Mouse (Mus musculus): ENCODE data around the gene Nrxn2. TPM values are rescaled to one million over a fixed set of nuclear protein-coding genes. Genes with fewer than 3 reads are reported as not detected.

The Nrxn2 gene
- total and polyA plus RNA-seq, 2 experiments from 2014 or later: 49.4 to 256 TPM

DNA sequence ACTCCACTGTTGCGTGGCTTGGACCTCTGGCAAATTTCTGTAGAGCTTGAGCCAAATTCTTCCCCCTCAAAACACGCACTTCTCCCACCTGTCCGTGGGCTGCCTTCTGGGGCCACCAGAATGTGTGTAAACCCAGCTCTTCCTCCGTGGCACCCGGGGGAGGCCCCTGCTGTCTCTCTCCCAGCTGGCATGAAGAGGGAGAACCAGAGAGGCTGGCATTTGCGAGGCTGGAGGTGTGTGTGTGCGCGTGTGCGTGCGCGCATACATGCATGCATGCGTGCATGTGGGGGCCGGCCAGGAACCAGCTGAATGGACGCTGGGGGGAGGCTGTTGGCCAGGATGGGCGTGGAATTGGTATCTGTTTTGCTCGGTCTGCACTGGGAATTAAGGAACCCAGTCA, 4.7 kb downstream of the Nrxn2 start:
- TF ChIP-seq CTCF (IDR thresholded peaks at IDR 0.05; ENCODE audit: low read depth): no peak

DNA sequence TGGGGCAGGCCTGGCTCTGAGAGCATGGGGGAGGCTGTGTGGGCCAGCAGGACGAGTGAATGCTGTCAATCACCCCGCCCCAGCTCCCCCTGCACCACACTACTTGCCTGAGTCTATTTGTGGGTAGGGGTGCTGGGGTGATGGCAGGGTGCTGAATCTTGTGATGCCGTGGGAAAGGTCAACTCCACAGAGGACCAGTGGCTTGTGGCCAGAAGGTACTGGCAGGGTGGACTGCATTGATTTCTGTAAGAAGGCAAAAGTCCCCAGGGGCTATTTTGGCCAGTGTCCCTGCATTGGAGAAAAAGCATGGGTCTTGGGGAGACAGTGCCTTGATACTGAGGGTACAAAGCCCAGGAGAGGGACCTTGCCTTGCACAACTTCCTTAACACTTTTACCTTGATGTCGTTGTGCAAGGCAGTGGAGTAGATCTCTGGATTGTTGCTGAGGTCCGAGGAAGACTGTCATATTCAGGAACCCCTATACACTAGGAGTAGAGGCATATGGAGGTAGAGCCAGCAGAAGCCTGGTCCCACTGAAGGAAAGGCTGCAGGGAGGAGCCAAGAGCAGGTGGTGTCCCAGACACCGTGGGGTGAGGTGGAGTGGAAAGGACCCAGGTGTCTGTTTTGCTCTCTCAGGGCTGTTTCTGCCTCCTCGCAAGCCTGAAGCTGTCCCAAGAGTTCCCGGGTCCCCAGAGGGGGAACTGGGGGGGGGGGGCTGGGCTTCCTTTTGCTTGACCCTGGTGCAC, 5.8 kb downstream of the Nrxn2 start:
- ATAC-seq (no peak), DNase-seq (no peak)
- Histone ChIP-seq H3K27me3 (ENCODE audit: insufficient read depth, low read length) (no peaks in the 10 kb centered on the region), H3K36me3 (ENCODE audit: insufficient read depth) (peaks cover 10% of the 10 kb centered on the region), H3K9me3 (ENCODE audit: low read length) (no peaks in the 10 kb centered on the region), H3K27ac (ENCODE audit: low read depth, low read length) (no peak overlapping the region), H3K4me3 (ENCODE audit: low read depth, low read length) (no peak overlapping the region), H3K4me2 (ENCODE audit: low read depth) (no peak overlapping the region), H3K4me1 (ENCODE audit: insufficient read depth) (peaks cover 68% of the 10 kb centered on the region), H3K9ac (no peak overlapping the region)
- no peak for TF ChIP-seq CTCF (IDR thresholded peaks at IDR 0.05; ENCODE audit: low read depth)
- 63% methylated on average over 7 of the region's 8 CpGs for WGBS

More for the DNA sequence above, 4.7 kb downstream of the Nrxn2 start:
- DNase-seq (no peak), ATAC-seq (no peak)
- Histone ChIP-seq H3K9ac (no peak overlapping the region), H3K36me3 (ENCODE audit: insufficient read depth) (peaks cover 2% of the 10 kb centered on the region), H3K4me1 (ENCODE audit: insufficient read depth) (peaks cover 62% of the 10 kb centered on the region), H3K4me3 (ENCODE audit: low read depth, low read length) (no peak overlapping the region), H3K4me2 (ENCODE audit: low read depth) (no peak overlapping the region), H3K27ac (ENCODE audit: low read depth, low read length) (no peak overlapping the region), H3K9me3 (ENCODE audit: low read length) (no peaks in the 10 kb centered on the region), H3K27me3 (ENCODE audit: insufficient read depth, low read length) (no peaks in the 10 kb centered on the region)
- WGBS: 71% methylated on average over 16 of the region's 16 CpGs

DNA sequence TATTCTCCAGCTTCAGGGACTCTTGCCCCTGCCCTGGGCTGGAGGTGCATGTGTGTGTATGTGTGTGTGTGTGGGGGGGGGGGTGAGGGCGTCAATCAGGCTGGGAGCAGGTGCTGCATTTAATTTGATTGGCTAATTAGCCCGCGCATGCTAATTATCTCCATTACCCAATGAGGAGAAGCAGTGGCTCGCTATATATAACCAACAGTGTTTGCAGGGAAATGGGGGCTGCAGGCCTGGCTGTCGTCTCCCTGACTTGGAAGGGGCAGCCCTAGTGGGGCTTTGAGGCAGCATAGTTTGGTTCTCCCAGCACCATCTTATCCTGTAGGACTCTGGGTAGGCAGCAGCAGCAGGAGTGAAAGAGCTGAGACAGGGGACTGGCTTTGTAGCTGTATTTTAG, 7.1 kb downstream of the Nrxn2 start:
- peak; percentile 12; the same call in 1 of the 2 replicates for ATAC-seq
- peak overlapping the region; percentile 66 for H3K27ac ChIP-seq (ENCODE audit: low read depth, low read length)

GRCm38 (mm10) chr19:6426703-6427500, 8.4 kb downstream of the Nrxn2 start:
- H3K27me3 ChIP-seq (ENCODE audit: insufficient read depth, low read length): no peaks in the 10 kb centered on the region
- H3K4me3 ChIP-seq (ENCODE audit: low read depth, low read length): no peak overlapping the region
- H3K27ac ChIP-seq (ENCODE audit: low read depth, low read length): 0 out of 2 replicates have a peak overlapping the region, but pooled peaks have one; percentile 0
- DNase-seq (peak; percentile 57), ATAC-seq (peak; percentile 66)
- no peak for TF ChIP-seq CTCF (IDR thresholded peaks at IDR 0.05; ENCODE audit: low read depth)
- H3K9me3 ChIP-seq (ENCODE audit: low read length): no peaks in the 10 kb centered on the region
- H3K4me2 ChIP-seq (ENCODE audit: low read depth): peak overlapping the region; percentile 54; the same call in 1 of the 2 replicates
- 10% methylated on average over 13 of the region's 13 CpGs for WGBS
- peaks cover 12% of the 10 kb centered on the region; the same call in 1 of the 2 replicates for H3K36me3 ChIP-seq (ENCODE audit: insufficient read depth)
- peaks cover 56% of the 10 kb centered on the region for H3K4me1 ChIP-seq (ENCODE audit: insufficient read depth)
- H3K9ac ChIP-seq: 0 out of 2 replicates have a peak overlapping the region, but pooled peaks have one; percentile 47

More for the DNA sequence above, 7.1 kb downstream of the Nrxn2 start:
- H3K27me3 ChIP-seq (ENCODE audit: insufficient read depth, low read length): no peaks in the 10 kb centered on the region
- peaks cover 69% of the 10 kb centered on the region for H3K4me1 ChIP-seq (ENCODE audit: insufficient read depth)
- DNase-seq: peak; percentile 58
- H3K9ac ChIP-seq: no peak overlapping the region
- H3K4me2 ChIP-seq (ENCODE audit: low read depth): peak overlapping the region; percentile 10
- H3K9me3 ChIP-seq (ENCODE audit: low read length): no peaks in the 10 kb centered on the region
- TF ChIP-seq CTCF (IDR thresholded peaks at IDR 0.05; ENCODE audit: low read depth): no peak
- 16% methylated on average over 5 of the region's 5 CpGs for WGBS
- H3K36me3 ChIP-seq (ENCODE audit: insufficient read depth): peaks cover 12% of the 10 kb centered on the region
- no peak overlapping the region for H3K4me3 ChIP-seq (ENCODE audit: low read depth, low read length)

DNA sequence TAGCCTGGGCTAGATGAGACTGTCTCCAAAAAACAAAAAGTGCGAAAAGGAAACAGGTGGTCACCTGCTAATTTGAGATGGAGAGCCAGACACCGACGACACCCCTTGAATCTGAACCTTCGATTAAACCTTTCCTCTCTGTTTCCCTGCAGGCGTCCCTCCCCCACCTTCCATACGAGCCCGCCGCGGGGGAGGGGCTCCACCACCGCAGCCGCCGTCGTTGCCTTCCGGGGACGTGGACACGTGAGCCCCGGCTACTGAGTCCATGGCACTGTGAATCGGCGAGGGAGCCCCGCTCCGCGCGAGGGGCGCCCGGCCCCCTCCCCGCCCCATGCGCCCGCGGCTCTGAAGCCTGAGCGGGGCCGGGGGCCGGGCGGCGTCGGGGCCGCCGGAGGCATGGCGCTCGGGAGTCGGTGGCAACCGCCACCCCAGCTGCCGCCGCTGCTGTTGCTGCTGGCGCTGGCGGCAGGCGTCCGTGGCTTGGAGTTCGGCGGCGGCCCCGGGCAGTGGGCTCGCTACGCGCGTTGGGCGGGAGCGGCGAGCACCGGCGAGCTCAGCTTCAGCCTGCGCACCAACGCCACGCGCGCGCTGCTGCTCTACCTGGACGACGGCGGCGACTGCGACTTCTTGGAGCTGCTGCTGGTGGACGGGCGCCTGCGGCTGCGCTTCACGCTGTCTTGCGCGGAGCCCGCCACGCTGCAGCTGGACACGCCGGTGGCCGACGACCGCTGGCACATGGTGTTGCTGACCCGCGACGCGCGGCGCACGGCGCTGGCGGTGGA, 9.3 kb downstream of the Nrxn2 start:
- ATAC-seq (peak; percentile 19; the same call in 1 of the 2 replicates), DNase-seq (peak; percentile 56)
- Histone ChIP-seq H3K9me3 (ENCODE audit: low read length) (no peaks in the 10 kb centered on the region), H3K27ac (ENCODE audit: low read depth, low read length) (0 out of 2 replicates have a peak overlapping the region, but pooled peaks have one; percentile 9), H3K27me3 (ENCODE audit: insufficient read depth, low read length) (no peaks in the 10 kb centered on the region), H3K4me3 (ENCODE audit: low read depth, low read length) (peak overlapping the region; percentile 29), H3K36me3 (ENCODE audit: insufficient read depth) (peaks cover 12% of the 10 kb centered on the region; the same call in 1 of the 2 replicates), H3K4me1 (ENCODE audit: insufficient read depth) (peaks cover 47% of the 10 kb centered on the region), H3K4me2 (ENCODE audit: low read depth) (peak overlapping the region; percentile 54), H3K9ac (peak overlapping the region; percentile 47)
- TF ChIP-seq CTCF (IDR thresholded peaks at IDR 0.05; ENCODE audit: low read depth): no peak
- 3% methylated on average over 87 of the region's 94 CpGs for WGBS

DNA sequence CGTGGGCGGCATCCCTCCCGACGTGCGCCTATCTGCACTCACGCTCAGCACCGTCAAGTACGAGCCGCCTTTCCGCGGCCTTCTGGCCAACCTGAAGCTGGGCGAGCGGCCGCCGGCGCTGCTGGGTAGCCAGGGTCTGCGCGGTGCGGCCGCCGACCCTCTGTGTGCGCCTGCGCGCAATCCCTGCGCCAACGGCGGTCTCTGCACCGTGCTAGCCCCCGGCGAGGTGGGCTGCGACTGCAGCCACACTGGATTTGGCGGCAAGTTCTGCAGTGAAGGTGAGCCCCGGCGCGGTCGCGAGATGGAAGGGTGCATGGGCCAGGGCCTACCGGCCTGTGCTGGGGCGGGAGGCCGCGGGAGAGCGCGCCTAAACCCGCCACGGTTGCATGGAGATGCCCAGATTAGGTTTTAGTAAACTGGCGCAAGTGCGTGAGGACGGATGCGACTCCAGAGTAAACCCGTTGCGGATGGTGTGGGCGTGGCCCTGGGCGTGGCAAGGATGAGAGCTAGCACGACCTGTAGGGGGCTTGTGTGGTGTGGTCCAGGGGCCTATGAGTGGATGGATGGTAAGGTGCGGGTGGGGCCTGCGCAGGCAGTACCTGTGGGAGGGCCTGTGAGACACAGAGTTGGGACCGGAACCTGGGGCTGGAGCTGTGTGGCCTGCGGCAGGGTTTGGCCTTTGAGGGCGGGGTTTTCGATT, 10.1 kb downstream of the Nrxn2 start:
- ATAC-seq (no peak), DNase-seq (no peak)
- peaks cover 12% of the 10 kb centered on the region; the same call in 1 of the 2 replicates for H3K36me3 ChIP-seq (ENCODE audit: insufficient read depth)
- H3K4me1 ChIP-seq (ENCODE audit: insufficient read depth): peaks cover 47% of the 10 kb centered on the region
- no peaks in the 10 kb centered on the region for H3K27me3 ChIP-seq (ENCODE audit: insufficient read depth, low read length)
- no peaks in the 10 kb centered on the region for H3K9me3 ChIP-seq (ENCODE audit: low read length)
- peak overlapping the region; percentile 47 for H3K9ac ChIP-seq
- peak; percentile 48 for TF ChIP-seq CTCF (IDR thresholded peaks at IDR 0.05; ENCODE audit: low read depth)
- peak overlapping the region; percentile 54 for H3K4me2 ChIP-seq (ENCODE audit: low read depth)
- 0 out of 2 replicates have a peak overlapping the region, but pooled peaks have one; percentile 15 for H3K27ac ChIP-seq (ENCODE audit: low read depth, low read length)
- peak overlapping the region; percentile 29 for H3K4me3 ChIP-seq (ENCODE audit: low read depth, low read length)
- 6% methylated on average over 60 of the region's 60 CpGs for WGBS
